Mouse (Mus musculus): ENCODE data around the gene Mfsd4a.

The Mfsd4a gene

GRCm38 (mm10) chr1:132022107-132022506 lies 45.8 kb downstream of the Mfsd4a start:
- in situ Hi-C loops (cut with MboI, MseI), result loop anchor here (25.0 kb wide), 1 partner anchor 1035 kb away; no protein-coding TSS in a partner anchor

GRCm38 (mm10) chr1:132019876-132020275 lies 48.0 kb downstream of the Mfsd4a start:
- in situ Hi-C loops (cut with MboI, MseI), result loop anchor here (10.0 to 25.0 kb wide), 2 partner anchors 1033 to 1305 kb away; partner anchors contain the start of genes Gm29427 and Yod1

- in situ Hi-C loops (cut with MboI, MseI), result loop anchor here (10.0 to 25.0 kb wide), 2 partner anchors 1029 to 1302 kb away; partner anchors contain the start of genes Gm29427 and Yod1
Measured at GRCm38 (mm10) chr1:132016691-132017090, 51.2 kb downstream of the Mfsd4a start.

GRCm38 (mm10) chr1:132014800-132015199 lies 53.1 kb downstream of the Mfsd4a start:
- in situ Hi-C loops (cut with MboI, MseI), result loop anchor here (10.0 to 25.0 kb wide), 2 partner anchors 1027 to 1300 kb away; partner anchors contain the start of genes Gm29427 and Yod1

- in situ Hi-C loops (cut with MboI, MseI), result loop anchor here (10.0 to 25.0 kb wide), 2 partner anchors 1026 to 1298 kb away; partner anchors contain the start of genes Gm29427 and Yod1
Measured at GRCm38 (mm10) chr1:132012861-132013260, 55.0 kb downstream of the Mfsd4a start.

- in situ Hi-C loops (cut with MboI, MseI), result loop anchor here (10.0 to 25.0 kb wide), 2 partner anchors 1024 to 1297 kb away; partner anchors contain the start of genes Gm29427 and Yod1
Measured at GRCm38 (mm10) chr1:132011785-132012184, 56.1 kb downstream of the Mfsd4a start.

- in situ Hi-C loops (cut with MboI, MseI), result loop anchor here (10.0 to 25.0 kb wide), 2 partner anchors 1024 to 1296 kb away; partner anchors contain the start of genes Gm29427 and Yod1
Measured at GRCm38 (mm10) chr1:132010632-132011501, 57.0 kb downstream of the Mfsd4a start.

GRCm38 (mm10) chr1:132008881-132009644 lies 58.8 kb downstream of the Mfsd4a start:
- in situ Hi-C loops (cut with MboI, MseI), result loop anchor here (25.0 kb wide), 1 partner anchor 1022 kb away; no protein-coding TSS in a partner anchor

- in situ Hi-C loops (cut with MboI, MseI), result loop anchor here (25.0 kb wide), 1 partner anchor 1021 kb away; no protein-coding TSS in a partner anchor
Measured at GRCm38 (mm10) chr1:132007828-132008827, 59.7 kb downstream of the Mfsd4a start.

GRCm38 (mm10) chr1:132007282-132007815 lies 60.5 kb downstream of the Mfsd4a start, which contains the start of gene Elk4:
TSS of gene Elk4 (plus strand) at chr1:132007607.
- in situ Hi-C loops (cut with MboI, MseI), result loop anchor here (25.0 kb wide), 1 partner anchor 1020 kb away; no protein-coding TSS in a partner anchor

- in situ Hi-C loops (cut with MboI, MseI), result loop anchor here (25.0 kb wide), 1 partner anchor 1019 kb away; no protein-coding TSS in a partner anchor
Measured at GRCm38 (mm10) chr1:132006721-132007120, 61.1 kb downstream of the Mfsd4a start.

GRCm38 (mm10) chr1:132006046-132006445 lies 61.8 kb downstream of the Mfsd4a start:
- in situ Hi-C loops (cut with MboI, MseI), result loop anchor here (25.0 kb wide), 1 partner anchor 1019 kb away; no protein-coding TSS in a partner anchor

- in situ Hi-C loops (cut with MboI, MseI), result loop anchor here (25.0 kb wide), 1 partner anchor 1018 kb away; no protein-coding TSS in a partner anchor
Measured at GRCm38 (mm10) chr1:132005466-132005865, 62.4 kb downstream of the Mfsd4a start.

GRCm38 (mm10) chr1:132004574-132005180 lies 63.2 kb downstream of the Mfsd4a start:
- in situ Hi-C loops (cut with MboI, MseI), result loop anchor here (25.0 kb wide), 1 partner anchor 1017 kb away; no protein-coding TSS in a partner anchor

- in situ Hi-C loops (cut with MboI, MseI), result loop anchor here (25.0 kb wide), 1 partner anchor 1017 kb away; no protein-coding TSS in a partner anchor
Measured at GRCm38 (mm10) chr1:132003817-132004216, 64.0 kb downstream of the Mfsd4a start.

GRCm38 (mm10) chr1:132003111-132003510 lies 64.8 kb downstream of the Mfsd4a start:
- in situ Hi-C loops (cut with MboI, MseI), result loop anchor here (25.0 kb wide), 1 partner anchor 1016 kb away; no protein-coding TSS in a partner anchor

- in situ Hi-C loops (cut with MboI, MseI), result loop anchor here (25.0 kb wide), 1 partner anchor 1015 kb away; no protein-coding TSS in a partner anchor
Measured at GRCm38 (mm10) chr1:132001880-132002330, 66.0 kb downstream of the Mfsd4a start.

- in situ Hi-C loops (cut with MboI, MseI), result loop anchor here (25.0 kb wide), 1 partner anchor 1013 kb away; no protein-coding TSS in a partner anchor
Measured at GRCm38 (mm10) chr1:132000506-132000905, 67.4 kb downstream of the Mfsd4a start.
